Mouse (Mus musculus) urinary bladder, adult 18-20 months (tissue): ENCODE results near the gene Sf3a2.
A peak's percentile ranks its signal among the peaks of the same experiment; 100 is the strongest.
"Not testable (repeated sequence)": the region's sequence is repeated elsewhere in the genome, so short reads cannot be mapped to it uniquely, and the experiment has no call there.

ENCODE experiments used
- DNase-seq, 2 experiments: peaks; one replicate each; pipeline ENCODE4 v3.0.0; 2022; ENCODE audit warnings: low spot score in 2 of 2, mixed read lengths in 2 of 2

Sf3a2 gene

GRCm38 (mm10) chr10:80804340-80804739 lies 6.3 kb downstream of the Sf3a2 start:
- DNase-seq = no peak

GRCm38 (mm10) chr10:80804916-80805315 lies 6.9 kb downstream of the Sf3a2 start, which contains the start of gene Amh:
TSS of gene Amh (plus strand) at chr10:80805243.
- DNase-seq = no peak

- DNase-seq = no peak
Measured at GRCm38 (mm10) chr10:80805322-80805721, 7.3 kb downstream of the Sf3a2 start.

GRCm38 (mm10) chr10:80805925-80806324 lies 7.9 kb downstream of the Sf3a2 start:
- DNase-seq = peak in 1 of 2 experiments; percentile 69

GRCm38 (mm10) chr10:80806341-80807056 lies 8.5 kb downstream of the Sf3a2 start:
- no peak for DNase-seq

- DNase-seq = peak; percentile 49 to 64
Measured at GRCm38 (mm10) chr10:80807057-80807627, 9.1 kb downstream of the Sf3a2 start.

GRCm38 (mm10) chr10:80808099-80808984 lies 10.3 kb downstream of the Sf3a2 start:
- no peak for DNase-seq

- no peak for DNase-seq
Measured at GRCm38 (mm10) chr10:80808985-80809632, 11.1 kb downstream of the Sf3a2 start.

- DNase-seq = no peak
Measured at GRCm38 (mm10) chr10:80810084-80810483, 12.1 kb downstream of the Sf3a2 start.

- DNase-seq = no peak
Measured at GRCm38 (mm10) chr10:80812391-80813041, 14.5 kb downstream of the Sf3a2 start.

GRCm38 (mm10) chr10:80813366-80813765 lies 15.4 kb downstream of the Sf3a2 start, which contains the start of gene Jsrp1:
TSS of gene Jsrp1 (minus strand) at chr10:80813498.
- no peak for DNase-seq

- no peak for DNase-seq
Measured at GRCm38 (mm10) chr10:80814800-80815199, 16.8 kb downstream of the Sf3a2 start.

- not testable (repeated sequence) for DNase-seq
Measured at GRCm38 (mm10) chr10:80816303-80816702, 18.3 kb downstream of the Sf3a2 start.

GRCm38 (mm10) chr10:80817164-80817563 lies 19.2 kb downstream of the Sf3a2 start:
- no peak for DNase-seq

GRCm38 (mm10) chr10:80817955-80818354 lies 20.0 kb downstream of the Sf3a2 start:
- DNase-seq = not testable (repeated sequence)

- no peak for DNase-seq
Measured at GRCm38 (mm10) chr10:80818599-80819281, 20.7 kb downstream of the Sf3a2 start.

- DNase-seq = no peak
Measured at GRCm38 (mm10) chr10:80819406-80819805, 21.4 kb downstream of the Sf3a2 start.

GRCm38 (mm10) chr10:80821991-80822390 lies 24.0 kb downstream of the Sf3a2 start:
- DNase-seq = no peak

GRCm38 (mm10) chr10:80822528-80822927 lies 24.5 kb downstream of the Sf3a2 start:
- DNase-seq = no peak

- no peak for DNase-seq
Measured at GRCm38 (mm10) chr10:80823316-80823715, 25.3 kb downstream of the Sf3a2 start.
